Mouse (Mus musculus) lung, postnatal 0 days (tissue): ENCODE measurements at regions not wholly inside any gene's neighbourhood (a gene's known extent, or its start where the extent isn't known, plus 50 kb on each side); places are given as distances from the start of the nearest gene placed in this dataset.

Experiments
- CTCF ChIP-seq: IDR thresholded peaks from 2 replicates; pipeline ENCODE4 v1.5.1; 2016; ENCODE audit warnings: antibody characterized with exemption, mild to moderate bottlenecking
- EP300 ChIP-seq: IDR thresholded peaks from 2 replicates; pipeline ENCODE4 v1.6.1; 2016; ENCODE audit warnings: antibody characterized with exemption, mild to moderate bottlenecking, control low read depth

GRCm38 (mm10) chr10:70763206-70763605 is 107.4 kb upstream of the Phyhipl start:
- no peak for TF ChIP-seq CTCF
- TF ChIP-seq EP300 = no peak
